Mouse (Mus musculus): ENCODE measurements around the gene Zfp831. TPM values are rescaled to one million over a fixed set of nuclear protein-coding genes. Genes with fewer than 3 reads are reported as not detected.
A peak's percentile ranks its signal among the peaks of the same experiment; 100 is the strongest.

The Zfp831 gene
- polyA plus RNA-seq, 1 experiment from 2014 or later, result not detected

DNA sequence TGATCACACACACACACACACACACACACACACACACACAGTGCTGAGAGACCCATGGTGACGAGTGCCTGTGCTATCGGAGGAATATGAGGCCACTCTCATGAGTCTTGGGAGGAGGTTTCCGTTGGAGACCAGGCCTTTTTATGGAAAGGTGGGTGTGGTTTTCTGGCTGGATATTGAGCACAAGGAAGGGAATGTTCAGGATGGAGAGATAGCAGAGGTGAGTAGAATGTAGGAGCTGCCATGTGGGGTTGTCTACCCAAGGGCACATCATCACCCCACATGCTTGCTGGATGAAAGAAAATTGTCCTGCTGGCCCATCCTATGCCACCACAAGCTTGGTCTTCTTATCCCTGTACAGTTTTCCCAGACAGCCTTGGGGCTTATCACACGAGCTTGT lies 16.5 kb downstream of the Zfp831 start:
- WGBS, result 83% methylated on average over 4 of the region's 4 CpGs
- no peaks in the 10 kb centered on the region for H3K27me3 ChIP-seq (replicated peaks)

DNA sequence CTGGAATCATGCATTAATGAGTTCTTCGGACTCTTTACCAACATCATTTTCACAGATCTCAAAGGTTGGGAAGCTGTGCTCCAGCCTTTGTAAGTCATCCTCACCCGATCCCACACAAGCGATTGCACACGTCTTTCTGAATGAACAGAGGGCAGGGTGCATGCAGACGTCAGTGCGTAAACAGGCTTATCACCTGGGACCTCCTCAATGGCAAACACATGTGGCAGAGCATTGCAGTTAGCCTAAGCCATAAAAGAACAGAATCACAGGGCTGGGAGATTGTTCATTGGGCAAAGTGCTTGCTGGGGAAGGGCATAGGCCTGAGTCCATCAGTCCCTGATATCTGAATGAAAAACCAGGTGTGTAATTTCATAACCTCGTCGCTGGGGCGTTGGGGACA lies 17.0 kb downstream of the Zfp831 start:
- WGBS, result 90% methylated on average over 9 of the region's 9 CpGs
- Histone ChIP-seq H3K4me3 (no peak overlapping the region), H3K27me3 (replicated peaks) (no peaks in the 10 kb centered on the region), H3K27ac (no peak overlapping the region), H3K9me3 (no peaks in the 10 kb centered on the region), H3K4me1 (no peaks in the 10 kb centered on the region), H3K9ac (no peak overlapping the region), H3K36me3 (replicated peaks) (no peaks in the 10 kb centered on the region), H3K4me2 (no peak overlapping the region)
- no peak for ATAC-seq (replicated peaks)

More for the DNA sequence above, 16.5 kb downstream of the Zfp831 start:
- ATAC-seq (replicated peaks), result no peak
- H3K4me3 ChIP-seq, result no peak overlapping the region
- H3K4me1 ChIP-seq, result no peaks in the 10 kb centered on the region
- no peaks in the 10 kb centered on the region for H3K36me3 ChIP-seq (replicated peaks)
- no peak overlapping the region for H3K4me2 ChIP-seq
- H3K27ac ChIP-seq, result no peak overlapping the region
- H3K9ac ChIP-seq, result no peak overlapping the region
- no peaks in the 10 kb centered on the region for H3K9me3 ChIP-seq

DNA sequence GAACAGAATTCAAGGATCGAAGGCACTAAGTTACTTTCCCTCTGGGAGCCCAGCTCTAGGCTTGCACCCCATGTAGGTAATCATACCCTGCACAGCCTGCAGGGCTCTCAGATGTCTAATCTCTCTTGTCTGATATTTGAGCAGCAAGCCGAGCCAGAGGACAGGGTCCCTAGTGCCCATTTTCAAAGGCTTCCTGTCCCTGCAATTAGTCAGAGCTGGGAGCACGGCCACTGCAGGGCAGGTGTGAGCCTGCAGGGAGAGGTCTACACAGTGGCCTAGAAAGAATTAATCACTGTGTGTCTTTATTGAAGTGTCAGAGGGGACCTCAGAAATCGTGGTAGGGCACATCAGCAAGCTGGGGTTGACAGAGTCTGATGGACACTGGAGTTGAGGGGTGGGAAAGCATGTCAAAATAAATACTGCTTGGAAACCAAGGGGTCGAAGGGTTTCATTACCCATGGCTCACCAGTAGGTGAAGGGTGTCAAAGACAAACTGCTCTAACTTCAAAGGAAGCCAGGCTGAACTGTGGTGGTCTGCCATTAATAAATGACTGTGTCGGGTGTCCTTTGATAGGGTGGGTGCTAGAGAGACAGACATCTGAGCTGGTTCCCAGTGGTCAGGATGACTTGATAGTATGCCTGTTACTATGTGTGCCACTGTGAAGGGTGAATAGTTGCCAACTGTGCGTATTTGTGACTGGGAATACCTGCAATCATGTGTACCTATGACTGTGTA lies 18.3 kb downstream of the Zfp831 start:
- no peak overlapping the region for H3K9ac ChIP-seq
- no peaks in the 10 kb centered on the region for H3K9me3 ChIP-seq
- 55% methylated on average over 7 of the region's 7 CpGs for WGBS
- no peaks in the 10 kb centered on the region for H3K36me3 ChIP-seq (replicated peaks)
- no peaks in the 10 kb centered on the region for H3K27me3 ChIP-seq (replicated peaks)
- H3K27ac ChIP-seq, result no peak overlapping the region
- no peak overlapping the region for H3K4me2 ChIP-seq
- H3K4me3 ChIP-seq, result no peak overlapping the region
- no peak for ATAC-seq (replicated peaks)
- H3K4me1 ChIP-seq, result no peaks in the 10 kb centered on the region

DNA sequence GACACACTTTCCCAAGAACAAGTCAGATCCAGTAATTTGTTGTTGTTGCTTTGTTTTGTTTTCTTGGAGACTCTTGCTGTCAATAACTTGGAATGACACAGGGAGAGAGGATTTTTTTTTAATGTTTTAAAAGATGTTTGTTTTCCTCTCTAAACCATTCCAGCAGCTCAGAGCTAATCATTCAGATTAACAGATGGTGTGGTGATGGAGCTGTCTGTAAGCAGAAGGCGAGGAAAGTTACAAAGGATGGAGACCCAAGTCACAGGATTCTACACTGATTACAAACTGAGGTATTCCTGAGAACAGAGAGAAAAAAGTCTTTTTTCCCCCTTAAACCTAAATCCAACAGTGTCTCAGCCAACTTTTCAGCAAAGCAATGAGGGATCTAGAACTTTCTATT lies 19.3 kb downstream of the Zfp831 start:
- no peak for ATAC-seq (replicated peaks)

DNA sequence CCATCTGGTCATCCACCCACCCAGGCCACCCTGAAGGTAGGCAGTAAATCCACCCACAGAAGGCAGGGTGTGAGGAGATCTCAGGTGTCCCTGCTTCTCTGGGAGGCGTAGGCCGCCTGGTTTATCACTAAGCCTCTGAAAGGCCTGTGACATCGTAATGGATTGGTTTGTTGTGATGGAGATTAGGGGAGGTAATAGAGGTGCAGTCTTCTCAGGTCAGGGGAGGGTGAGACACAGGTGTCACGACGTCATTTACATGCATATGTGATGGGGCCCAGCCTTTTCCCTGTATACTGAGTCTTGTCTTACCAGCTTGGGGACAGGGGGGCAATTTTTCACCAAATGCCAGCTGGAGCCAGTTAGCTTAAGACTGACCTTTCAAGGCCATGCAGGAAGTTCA lies 22.1 kb downstream of the Zfp831 start:
- no peak overlapping the region for H3K4me3 ChIP-seq
- H3K9me3 ChIP-seq, result no peaks in the 10 kb centered on the region
- no peak overlapping the region for H3K4me2 ChIP-seq
- no peaks in the 10 kb centered on the region for H3K27me3 ChIP-seq (replicated peaks)
- H3K9ac ChIP-seq, result no peak overlapping the region
- ATAC-seq (replicated peaks), result no peak
- H3K4me1 ChIP-seq, result no peaks in the 10 kb centered on the region
- 63% methylated on average over 5 of the region's 5 CpGs for WGBS
- no peaks in the 10 kb centered on the region for H3K36me3 ChIP-seq (replicated peaks)
- no peak overlapping the region for H3K27ac ChIP-seq

More for the DNA sequence above, 19.3 kb downstream of the Zfp831 start:
- Histone ChIP-seq H3K27ac (no peak overlapping the region), H3K27me3 (replicated peaks) (no peaks in the 10 kb centered on the region), H3K9ac (no peak overlapping the region), H3K4me1 (no peaks in the 10 kb centered on the region), H3K36me3 (replicated peaks) (no peaks in the 10 kb centered on the region), H3K4me2 (no peak overlapping the region), H3K9me3 (no peaks in the 10 kb centered on the region), H3K4me3 (no peak overlapping the region)
- WGBS, result 84% methylated on average over 1 of the region's 1 CpGs

DNA sequence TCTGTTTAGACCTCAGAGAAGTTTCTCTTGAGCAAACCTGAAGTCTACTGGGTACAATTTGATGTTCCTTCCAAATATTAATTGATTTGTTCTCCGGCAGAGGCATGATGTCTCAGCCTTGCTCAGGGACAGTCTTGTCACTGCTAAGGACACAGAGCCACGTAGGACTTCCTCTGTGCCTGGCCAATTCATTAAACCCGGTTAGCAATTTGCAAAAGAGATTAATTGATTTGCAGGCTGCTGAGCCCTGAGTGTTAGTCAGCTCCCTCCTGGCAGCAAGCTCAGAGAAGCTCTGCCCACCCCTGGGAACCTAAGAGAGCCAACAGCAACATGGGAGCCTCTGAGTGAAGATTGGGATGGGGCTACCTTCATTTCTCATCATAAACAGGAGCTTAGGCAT lies 25.5 kb downstream of the Zfp831 start:
- peaks cover 11% of the 10 kb centered on the region for H3K4me1 ChIP-seq
- no peak overlapping the region for H3K4me2 ChIP-seq
- no peak overlapping the region for H3K4me3 ChIP-seq
- peaks cover 6% of the 10 kb centered on the region for H3K27me3 ChIP-seq (replicated peaks)
- no peaks in the 10 kb centered on the region for H3K36me3 ChIP-seq (replicated peaks)
- no peak overlapping the region for H3K27ac ChIP-seq
- no peak overlapping the region for H3K9ac ChIP-seq
- no peak for ATAC-seq (replicated peaks)
- no peaks in the 10 kb centered on the region for H3K9me3 ChIP-seq
- 48% methylated on average over 3 of the region's 3 CpGs for WGBS

DNA sequence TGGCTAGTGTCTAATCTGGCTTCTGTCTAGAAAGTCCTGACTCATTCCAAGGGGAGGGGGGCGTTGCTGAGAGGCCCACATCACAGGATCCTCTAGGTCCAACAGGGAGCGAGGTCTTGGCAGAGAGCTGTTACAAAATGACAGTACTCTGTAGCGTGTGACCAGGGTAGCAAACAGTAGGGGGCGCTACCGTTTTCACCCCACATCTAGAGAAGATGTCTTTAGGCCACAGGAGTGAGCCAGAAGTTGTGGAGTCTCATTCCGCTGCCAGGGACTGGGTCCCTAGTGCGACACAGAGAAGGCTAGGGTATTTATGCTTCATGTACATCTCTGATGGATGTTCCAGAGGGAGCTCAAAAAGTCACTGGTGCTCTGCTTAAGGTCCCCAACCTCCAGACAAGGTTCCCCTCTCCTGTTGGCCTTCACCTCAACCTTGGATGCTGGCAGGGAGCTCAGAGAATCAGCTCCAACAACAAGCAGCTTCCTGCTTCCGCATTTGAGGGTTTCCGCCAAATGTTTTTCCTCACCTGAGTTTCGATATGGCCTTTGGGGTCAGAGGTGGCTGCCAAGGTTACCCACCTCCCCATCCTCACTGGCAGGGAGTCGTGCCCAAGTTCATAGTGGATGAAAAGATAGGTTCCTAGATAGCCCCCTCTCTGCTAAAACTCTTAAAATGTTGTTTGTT lies 29.3 kb downstream of the Zfp831 start:
- H3K27me3 ChIP-seq (replicated peaks), result peaks cover 6% of the 10 kb centered on the region
- no peaks in the 10 kb centered on the region for H3K9me3 ChIP-seq
- H3K4me3 ChIP-seq, result no peak overlapping the region; the same call in 1 of the 2 replicates
- no peak overlapping the region for H3K9ac ChIP-seq
- H3K36me3 ChIP-seq (replicated peaks), result no peaks in the 10 kb centered on the region
- no peak for ATAC-seq (replicated peaks)
- no peak overlapping the region for H3K27ac ChIP-seq
- WGBS, result 28% methylated on average over 11 of the region's 11 CpGs
- peak overlapping the region; percentile 89 for H3K4me2 ChIP-seq
- H3K4me1 ChIP-seq, result peaks cover 11% of the 10 kb centered on the region

DNA sequence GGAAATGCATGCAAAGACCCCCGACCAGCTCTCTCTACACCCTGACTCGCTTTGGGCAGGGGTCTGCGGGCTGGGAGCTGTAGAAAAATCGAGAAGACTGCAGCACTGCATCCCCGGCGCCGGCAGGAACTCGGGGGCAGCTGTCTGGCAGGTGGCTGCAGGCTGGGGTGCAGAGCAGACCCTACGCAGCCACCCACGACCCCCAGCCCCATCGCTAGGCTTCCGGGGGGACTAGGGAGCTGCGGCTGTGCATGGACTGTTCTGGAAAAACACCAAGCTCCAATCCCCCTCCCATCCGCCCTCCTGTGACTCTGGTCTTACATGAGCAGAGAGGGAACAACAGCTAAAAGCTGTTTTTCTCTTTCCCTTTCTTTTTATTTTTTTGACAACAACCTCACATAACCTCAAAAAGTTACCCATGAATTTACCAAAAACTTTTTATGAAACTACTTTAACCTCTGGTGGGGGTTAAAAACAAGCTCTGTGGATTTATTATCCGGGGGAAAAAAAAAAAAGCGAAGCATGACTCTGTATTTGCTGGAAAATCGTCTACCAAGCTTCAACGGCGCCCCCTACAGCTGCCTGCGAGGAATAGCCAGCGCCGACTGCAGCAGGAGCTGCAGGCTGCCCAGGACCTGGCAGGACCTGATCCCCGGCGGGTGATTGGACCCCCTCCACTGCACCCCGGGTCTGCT lies 30.4 kb downstream of the Zfp831 start:
- peak; percentile 92 for ATAC-seq (replicated peaks)
- Histone ChIP-seq H3K4me2 (peak overlapping the region; percentile 89), H3K4me3 (peak overlapping the region; percentile 40), H3K9ac (peak overlapping the region; percentile 48), H3K9me3 (no peaks in the 10 kb centered on the region), H3K4me1 (peaks cover 11% of the 10 kb centered on the region), H3K36me3 (replicated peaks) (no peaks in the 10 kb centered on the region), H3K27ac (peak overlapping the region; percentile 62), H3K27me3 (replicated peaks) (peaks cover 6% of the 10 kb centered on the region)
- under 1% methylated on average over 25 of the region's 25 CpGs for WGBS

DNA sequence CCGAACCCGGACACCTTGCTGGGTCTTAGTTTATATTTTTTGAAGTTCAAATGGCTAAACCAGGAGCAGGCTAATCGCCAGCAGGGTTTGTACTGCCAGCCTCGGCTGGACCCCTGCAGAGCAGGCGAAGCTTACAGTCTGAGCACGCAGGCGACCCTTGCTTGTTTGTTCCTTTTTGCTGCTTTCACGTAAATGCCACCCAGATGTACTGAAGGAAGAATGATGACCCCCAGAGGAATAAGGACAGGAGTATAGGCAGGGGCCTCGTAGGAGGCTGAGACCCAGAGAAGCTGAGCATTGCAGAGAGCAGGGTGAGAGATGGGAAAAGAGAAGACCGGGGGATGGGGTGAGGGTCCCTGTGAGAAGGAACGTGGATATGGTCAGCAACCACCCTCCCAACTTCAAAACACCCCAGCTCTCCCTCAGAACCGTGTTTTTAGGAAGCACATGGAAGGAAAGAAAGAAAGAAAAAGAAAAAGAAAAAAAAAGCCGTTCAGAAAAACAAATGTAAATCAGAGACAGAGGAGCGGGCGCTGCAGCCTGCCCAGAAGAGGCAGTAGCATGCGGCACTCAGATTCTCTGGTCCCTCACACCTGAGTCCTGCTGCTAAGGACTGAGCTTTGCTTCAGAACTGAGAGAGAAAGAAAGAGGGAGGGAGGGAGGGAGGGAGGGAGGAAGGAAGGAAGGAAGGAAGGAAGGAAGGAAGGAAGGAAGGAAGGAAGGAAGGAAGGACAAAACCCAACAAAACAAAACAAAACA lies 31.1 kb downstream of the Zfp831 start:
- H3K27me3 ChIP-seq (replicated peaks), result peaks cover 6% of the 10 kb centered on the region
- peak overlapping the region; percentile 89 for H3K4me2 ChIP-seq
- H3K27ac ChIP-seq, result peak overlapping the region; percentile 62; the same call in 1 of the 2 replicates
- peak overlapping the region; percentile 41 for H3K9ac ChIP-seq
- WGBS, result 2% methylated on average over 16 of the region's 16 CpGs
- H3K4me1 ChIP-seq, result peaks cover 11% of the 10 kb centered on the region
- ATAC-seq (replicated peaks), result peak; percentile 78
- H3K36me3 ChIP-seq (replicated peaks), result no peaks in the 10 kb centered on the region
- peak overlapping the region; percentile 40 for H3K4me3 ChIP-seq
- no peaks in the 10 kb centered on the region for H3K9me3 ChIP-seq

DNA sequence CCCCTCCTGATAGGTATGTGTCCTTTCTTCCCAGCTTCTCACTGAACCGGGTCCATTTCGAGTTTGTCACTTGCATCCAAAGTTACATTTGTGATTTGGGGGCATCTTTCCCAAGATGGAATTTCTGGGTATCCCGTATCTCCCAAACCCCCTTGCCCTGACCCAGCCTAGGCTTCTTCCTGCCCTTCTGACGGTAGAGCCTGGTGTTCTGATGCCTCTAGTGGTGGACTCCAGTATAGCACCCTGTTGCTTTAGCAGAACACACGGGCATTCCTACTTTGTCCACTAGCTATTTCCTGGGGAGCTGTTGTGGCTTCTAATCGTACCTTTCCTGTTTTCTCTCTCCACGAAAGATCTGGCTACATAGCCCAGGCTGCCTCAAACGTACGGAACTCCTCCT lies 32.3 kb downstream of the Zfp831 start:
- Histone ChIP-seq H3K36me3 (replicated peaks) (no peaks in the 10 kb centered on the region), H3K27ac (no peak overlapping the region), H3K27me3 (replicated peaks) (peaks cover 6% of the 10 kb centered on the region), H3K4me2 (0 out of 2 replicates have a peak overlapping the region, but pooled peaks have one; percentile 8), H3K9ac (no peak overlapping the region), H3K4me1 (peaks cover 11% of the 10 kb centered on the region), H3K4me3 (no peak overlapping the region), H3K9me3 (no peaks in the 10 kb centered on the region)
- ATAC-seq (replicated peaks), result no peak
- WGBS, result 13% methylated on average over 9 of the region's 9 CpGs

DNA sequence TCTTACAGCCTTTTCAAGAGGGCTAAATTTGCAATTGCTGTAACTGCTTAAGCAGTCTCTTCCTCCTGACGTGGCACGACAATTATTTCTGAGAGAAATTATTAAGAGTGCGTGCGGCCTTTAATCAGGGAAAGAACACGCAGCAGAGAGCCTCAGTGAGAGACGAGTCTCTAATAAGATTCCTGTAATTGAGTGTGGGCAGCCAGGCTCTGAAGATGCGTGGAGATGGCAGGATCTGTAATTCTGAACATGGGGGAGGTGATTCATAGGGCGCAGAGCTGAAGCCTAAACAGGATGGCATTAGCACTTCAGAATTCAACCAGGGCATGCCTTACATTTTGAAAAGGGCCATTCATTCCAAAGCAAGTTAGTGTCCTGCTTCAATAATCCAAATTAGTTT lies 58.0 kb downstream of the Zfp831 start:
- H3K4me2 ChIP-seq, result no peak overlapping the region
- no peaks in the 10 kb centered on the region for H3K9me3 ChIP-seq
- no peaks in the 10 kb centered on the region for H3K27me3 ChIP-seq (replicated peaks)
- peak; percentile 63 for ATAC-seq (replicated peaks)
- no peak overlapping the region for H3K4me3 ChIP-seq
- H3K27ac ChIP-seq, result no peak overlapping the region
- peaks cover 8% of the 10 kb centered on the region for H3K4me1 ChIP-seq
- 43% methylated on average over 8 of the region's 8 CpGs for WGBS
- H3K36me3 ChIP-seq (replicated peaks), result no peaks in the 10 kb centered on the region
- H3K9ac ChIP-seq, result no peak overlapping the region

DNA sequence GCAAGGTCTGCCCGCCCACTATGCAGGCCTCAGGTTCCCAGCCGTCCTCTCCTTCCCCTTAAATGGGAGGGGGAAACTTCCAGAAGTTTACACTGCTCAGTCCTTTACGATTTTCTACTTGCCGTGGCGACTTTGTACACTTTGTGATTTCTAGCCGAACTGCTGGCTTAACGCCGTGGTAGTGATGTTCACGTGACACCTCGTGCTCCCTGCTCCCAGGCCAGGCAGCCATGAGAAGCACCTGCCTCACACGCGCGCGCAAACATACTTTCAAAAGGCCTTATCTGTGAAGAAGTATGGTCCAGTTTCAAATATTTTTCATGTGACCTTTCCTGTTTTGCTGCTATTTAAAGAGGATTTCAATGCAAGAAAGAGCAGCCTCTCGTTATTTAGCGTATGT lies 63.8 kb downstream of the Zfp831 start:
- WGBS, result 92% methylated on average over 16 of the region's 16 CpGs
- no peaks in the 10 kb centered on the region for H3K9me3 ChIP-seq
- H3K4me2 ChIP-seq, result no peak overlapping the region
- H3K27me3 ChIP-seq (replicated peaks), result no peaks in the 10 kb centered on the region
- no peak for ATAC-seq (replicated peaks)
- no peaks in the 10 kb centered on the region for H3K4me1 ChIP-seq
- no peak overlapping the region for H3K4me3 ChIP-seq
- no peak overlapping the region for H3K27ac ChIP-seq
- no peaks in the 10 kb centered on the region for H3K36me3 ChIP-seq (replicated peaks)
- H3K9ac ChIP-seq, result no peak overlapping the region
